Mouse (Mus musculus): Measurements from ENCODE around the gene Spryd3.
A peak's percentile ranks its signal among the peaks of the same experiment; 100 is the strongest.
"Not testable (repeated sequence)": the region's sequence is repeated elsewhere in the genome, so short reads cannot be mapped to it uniquely, and the experiment has no call there.

The Spryd3 gene

GRCm38 (mm10) chr15:102100161-102100981, 35.7 kb downstream of the Spryd3 start, which contains the start of gene Tns2:
Gene Tns2, plus strand, starts transcription at chr15:102100413.
- DNase-seq (ENCODE audit: low read depth, low spot score), result peak; percentile 73

- no peak for DNase-seq (ENCODE audit: low read depth, low spot score)
Measured at GRCm38 (mm10) chr15:102099771-102100160, 36.3 kb downstream of the Spryd3 start.

- DNase-seq (ENCODE audit: low read depth, low spot score), result no peak
Measured at GRCm38 (mm10) chr15:102099260-102099659, 36.8 kb downstream of the Spryd3 start.

GRCm38 (mm10) chr15:102097991-102098555, 38.0 kb downstream of the Spryd3 start:
- no peak for DNase-seq (ENCODE audit: low read depth, low spot score)

- no peak for DNase-seq (ENCODE audit: low read depth, low spot score)
Measured at GRCm38 (mm10) chr15:102097147-102097915, 38.7 kb downstream of the Spryd3 start.

- no peak for DNase-seq (ENCODE audit: low read depth, low spot score)
Measured at GRCm38 (mm10) chr15:102094988-102095387, 41.0 kb downstream of the Spryd3 start.

- DNase-seq (ENCODE audit: low read depth, low spot score), result no peak
Measured at GRCm38 (mm10) chr15:102094157-102094556, 41.9 kb downstream of the Spryd3 start.

GRCm38 (mm10) chr15:102092222-102092621, 43.8 kb downstream of the Spryd3 start:
- no peak for DNase-seq (ENCODE audit: low read depth, low spot score)

GRCm38 (mm10) chr15:102091688-102092087, 44.3 kb downstream of the Spryd3 start:
- DNase-seq (ENCODE audit: low read depth, low spot score), result no peak

- no peak for DNase-seq (ENCODE audit: low read depth, low spot score)
Measured at GRCm38 (mm10) chr15:102091063-102091679, 44.9 kb downstream of the Spryd3 start.

- DNase-seq (ENCODE audit: low read depth, low spot score), result no peak
Measured at GRCm38 (mm10) chr15:102089914-102090585, 46.0 kb downstream of the Spryd3 start.

- DNase-seq (ENCODE audit: low read depth, low spot score), result no peak
Measured at GRCm38 (mm10) chr15:102083028-102083427, 53.0 kb downstream of the Spryd3 start.

GRCm38 (mm10) chr15:102082148-102082547, 53.9 kb downstream of the Spryd3 start:
- no peak for DNase-seq (ENCODE audit: low read depth, low spot score)

- no peak for DNase-seq (ENCODE audit: low read depth, low spot score)
Measured at GRCm38 (mm10) chr15:102080429-102080828, 55.6 kb downstream of the Spryd3 start.

GRCm38 (mm10) chr15:102079924-102080323, 56.1 kb downstream of the Spryd3 start:
- not testable (repeated sequence) for DNase-seq (ENCODE audit: low read depth, low spot score)

GRCm38 (mm10) chr15:102079221-102079620, 56.8 kb downstream of the Spryd3 start:
- DNase-seq (ENCODE audit: low read depth, low spot score), result no peak

GRCm38 (mm10) chr15:102077111-102077677, 58.8 kb downstream of the Spryd3 start:
- no peak for DNase-seq (ENCODE audit: low read depth, low spot score)

GRCm38 (mm10) chr15:102074876-102075585, 61.0 kb downstream of the Spryd3 start:
- DNase-seq (ENCODE audit: low read depth, low spot score), result no peak

- peak; percentile 72 for DNase-seq (ENCODE audit: low read depth, low spot score)
Measured at GRCm38 (mm10) chr15:102074070-102074731, 61.8 kb downstream of the Spryd3 start.
